Mouse (Mus musculus): ENCODE results near the gene Eml6.

GRCm38 (mm10) chr11:29777964-29778363 is 247.9 kb downstream of the Eml6 start:
- TF ChIP-seq POLR2A (IDR thresholded peaks at IDR 0.05; ENCODE audit: low read depth, low read length) (no peak), CTCF (conservative IDR thresholded peaks at IDR 0.05; ENCODE audit: insufficient read depth, insufficient read length, low read depth, low read length) (no peak)

All from kidney, adult 2 months (tissue).